Mouse (Mus musculus) lung, embryonic 16.5 days (tissue): Measurements from ENCODE around the gene Tac4. TPM values are rescaled to one million over a fixed set of nuclear protein-coding genes. Genes with fewer than 3 reads are reported as not detected.

Experiments
- ATAC-seq: fragments of 200-750 bp; cut with Nextera tagmentation; 2 replicates; pipeline ENCODE4 v1.8.0; 2017; ENCODE audit warnings: low read depth, mild to moderate bottlenecking, moderate library complexity
- H3K27ac ChIP-seq: fragments of 300-500 bp; sonication (generic); 2 replicates; pipeline ENCODE4 v1.5.1; 2014; ENCODE audit warnings: mild to moderate bottlenecking, control low read depth, low read length
- H3K27me3 ChIP-seq: fragments of 300-500 bp; sonication (generic); 2 replicates; pipeline ENCODE4 v1.6.1; 2014; ENCODE audit warnings: low read depth, low read length, mixed read lengths; ENCODE audit not compliant: control insufficient read depth, insufficient read depth
- H3K36me3 ChIP-seq: fragments of 300-500 bp; sonication (generic); 2 replicates; pipeline ENCODE4 v1.6.1; 2014; ENCODE audit warnings: low read length; ENCODE audit not compliant: control insufficient read depth, insufficient read depth
- H3K4me1 ChIP-seq: fragments of 300-500 bp; sonication (generic); replicated peaks from 2 replicates; pipeline ENCODE4 v1.6.1; 2014; ENCODE audit warnings: low read length, mixed read lengths; ENCODE audit not compliant: control insufficient read depth, insufficient read depth
- H3K4me2 ChIP-seq: fragments of 300-500 bp; sonication (generic); 2 replicates; pipeline ENCODE4 v1.6.1; 2014; ENCODE audit warnings: low read depth, low read length, control low read depth
- H3K4me3 ChIP-seq: fragments of 300-500 bp; sonication (generic); 2 replicates; pipeline ENCODE4 v1.5.1; 2014; ENCODE audit warnings: mild to moderate bottlenecking, low read length, control low read depth
- H3K9ac ChIP-seq: fragments of 300-500 bp; sonication (generic); 2 replicates; pipeline ENCODE4 v1.6.1; 2014; ENCODE audit warnings: low read length, control low read depth
- H3K9me3 ChIP-seq: fragments of 300-500 bp; sonication (generic); 2 replicates; pipeline ENCODE4 v1.6.1; 2016; ENCODE audit warnings: low read length; ENCODE audit not compliant: control insufficient read depth
- WGBS: fragments of 180-500 bp; shearing (Covaris S2); extraction: QIAGEN DNeasy Blood & Tissue Kit; methylation state at CpG from one replicate; pipeline ENCODE4 v1.1.7; 2014; 5-methylcytosine and 5-hydroxymethylcytosine counted together
- polyA plus RNA-seq: library from polyadenylated mRNA; unstranded; fragments of >200 nt; fragmentation: Nextera tagmentation; extraction: Ambion mirVana; gene quantifications from 2 replicates; pipeline ENCODE4 v1.2.1, GENCODE M21; 2015

Gene Tac4
- polyA plus RNA-seq, 1 experiment from 2014 or later, result not detected

GRCm38 (mm10) chr11:95254165-95254564 lies 7.2 kb upstream of the Tac4 start:
- WGBS, result 74% methylated on average over 8 of the region's 8 CpGs
- H3K9ac ChIP-seq, result no peak overlapping the region

GRCm38 (mm10) chr11:95255747-95256146 lies 5.6 kb upstream of the Tac4 start:
- Histone ChIP-seq H3K36me3 (no peaks in the 10 kb centered on the region), H3K9me3 (no peaks in the 10 kb centered on the region), H3K4me3 (no peak overlapping the region), H3K27me3 (no peaks in the 10 kb centered on the region), H3K4me1 (peaks cover 5% of the 10 kb centered on the region; the same call in 1 of the 2 replicates), H3K27ac (no peak overlapping the region), H3K4me2 (no peak overlapping the region), H3K9ac (no peak overlapping the region)
- ATAC-seq, result no peak
- 72% methylated on average over 6 of the region's 6 CpGs for WGBS

More at GRCm38 (mm10) chr11:95254165-95254564, 7.2 kb upstream of the Tac4 start:
- Histone ChIP-seq H3K4me3 (no peak overlapping the region), H3K4me1 (peaks cover 5% of the 10 kb centered on the region; the same call in 1 of the 2 replicates), H3K36me3 (no peaks in the 10 kb centered on the region), H3K27me3 (no peaks in the 10 kb centered on the region), H3K9me3 (no peaks in the 10 kb centered on the region), H3K27ac (no peak overlapping the region), H3K4me2 (no peak overlapping the region)
- ATAC-seq, result no peak

GRCm38 (mm10) chr11:95257930-95258329 lies 3.4 kb upstream of the Tac4 start:
- peaks cover 5% of the 10 kb centered on the region; the same call in 1 of the 2 replicates for H3K4me1 ChIP-seq
- no peaks in the 10 kb centered on the region for H3K27me3 ChIP-seq
- H3K9me3 ChIP-seq, result no peaks in the 10 kb centered on the region
- 41% methylated on average over 4 of the region's 4 CpGs for WGBS
- ATAC-seq, result no peak
- no peak overlapping the region; the same call in 1 of the 2 replicates for H3K9ac ChIP-seq
- no peaks in the 10 kb centered on the region for H3K36me3 ChIP-seq
- no peak overlapping the region for H3K4me3 ChIP-seq
- no peak overlapping the region for H3K4me2 ChIP-seq
- no peak overlapping the region for H3K27ac ChIP-seq

- Histone ChIP-seq H3K9me3 (no peaks in the 10 kb centered on the region), H3K27me3 (no peaks in the 10 kb centered on the region), H3K36me3 (no peaks in the 10 kb centered on the region), H3K4me3 (peak overlapping the region; percentile 53), H3K9ac (peak overlapping the region; percentile 66), H3K4me2 (peak overlapping the region; percentile 98), H3K4me1 (peaks cover 6% of the 10 kb centered on the region; the same call in 1 of the 2 replicates), H3K27ac (peak overlapping the region; percentile 36)
- 1% methylated on average over 25 of the region's 26 CpGs for WGBS
- peak; percentile 72 for ATAC-seq
These were observed 2.8 kb upstream of the Tac4 start for GRCm38 (mm10) chr11:95258490-95258889.

- under 1% methylated on average over 73 of the region's 73 CpGs for WGBS
- Histone ChIP-seq H3K27ac (peak overlapping the region; percentile 86), H3K9me3 (no peaks in the 10 kb centered on the region), H3K4me2 (peak overlapping the region; percentile 98), H3K4me3 (peak overlapping the region; percentile 53), H3K36me3 (no peaks in the 10 kb centered on the region), H3K9ac (peak overlapping the region; percentile 66), H3K4me1 (peaks cover 7% of the 10 kb centered on the region; the same call in 1 of the 2 replicates), H3K27me3 (no peaks in the 10 kb centered on the region)
- peak; percentile 78 for ATAC-seq
These were observed 2.1 kb upstream of the Tac4 start for GRCm38 (mm10) chr11:95259088-95259849.

- no peak overlapping the region for H3K9ac ChIP-seq
- H3K4me3 ChIP-seq, result no peak overlapping the region
- no peaks in the 10 kb centered on the region for H3K9me3 ChIP-seq
These were observed 2.6 kb downstream of the Tac4 start for GRCm38 (mm10) chr11:95263816-95264454.

GRCm38 (mm10) chr11:95264455-95265013 lies 3.2 kb downstream of the Tac4 start:
- Histone ChIP-seq H3K27me3 (no peaks in the 10 kb centered on the region), H3K36me3 (no peaks in the 10 kb centered on the region), H3K4me1 (0 out of 2 replicates have a peak, but pooled peaks cover 2% of the 10 kb centered on the region), H3K4me2 (no peak overlapping the region), H3K27ac (peak overlapping the region; percentile 70), H3K9ac (no peak overlapping the region), H3K4me3 (no peak overlapping the region), H3K9me3 (no peaks in the 10 kb centered on the region)
- WGBS, result 73% methylated on average over 4 of the region's 4 CpGs
- ATAC-seq, result no peak

More at GRCm38 (mm10) chr11:95263816-95264454, 2.6 kb downstream of the Tac4 start:
- H3K27me3 ChIP-seq, result no peaks in the 10 kb centered on the region
- WGBS, result 26% methylated on average over 11 of the region's 11 CpGs
- 0 out of 2 replicates have a peak, but pooled peaks cover 2% of the 10 kb centered on the region for H3K4me1 ChIP-seq
- peak; percentile 60 for ATAC-seq
- no peak overlapping the region for H3K4me2 ChIP-seq
- no peaks in the 10 kb centered on the region for H3K36me3 ChIP-seq
- H3K27ac ChIP-seq, result peak overlapping the region; percentile 70

GRCm38 (mm10) chr11:95266540-95267245 lies 5.4 kb downstream of the Tac4 start:
- Histone ChIP-seq H3K27me3 (no peaks in the 10 kb centered on the region), H3K36me3 (peaks cover 11% of the 10 kb centered on the region), H3K9ac (no peak overlapping the region), H3K4me2 (no peak overlapping the region), H3K4me3 (no peak overlapping the region), H3K9me3 (no peaks in the 10 kb centered on the region), H3K4me1 (0 out of 2 replicates have a peak, but pooled peaks cover 2% of the 10 kb centered on the region), H3K27ac (no peak overlapping the region)
- 54% methylated on average over 6 of the region's 6 CpGs for WGBS
- 0 out of 2 replicates have a peak, but pooled peaks have one; percentile 35 for ATAC-seq
